Mouse (Mus musculus) small intestine, adult 2 months (tissue): ENCODE data around the gene Rtn3. TPM values are rescaled to one million over a fixed set of nuclear protein-coding genes. Genes with fewer than 3 reads are reported as not detected.

Source experiments
- H3K27ac ChIP-seq: fragments of 200-500 bp; 2 replicates; pipeline ENCODE4 v1.5.1; 2012; ENCODE audit warnings: low read depth, low read length, control low read depth, inconsistent platforms; ENCODE audit not compliant: insufficient read depth
- H3K27me3 ChIP-seq: fragments of 200-500 bp; 2 replicates; pipeline ENCODE4 v1.6.1; 2012; ENCODE audit warnings: mild to moderate bottlenecking, moderate library complexity, low read length, inconsistent platforms; ENCODE audit not compliant: control insufficient read depth, insufficient read depth
- H3K36me3 ChIP-seq: fragments of 200-500 bp; 2 replicates; pipeline ENCODE4 v1.6.1; 2012; ENCODE audit warnings: mild to moderate bottlenecking, low read length, control low read depth, inconsistent platforms; ENCODE audit not compliant: control insufficient read depth, insufficient read depth
- H3K4me1 ChIP-seq: fragments of 200-500 bp; 2 replicates; pipeline ENCODE4 v1.6.1; 2012; ENCODE audit warnings: low read length, inconsistent platforms, mixed read lengths; ENCODE audit not compliant: control insufficient read depth, insufficient read depth, insufficient read length
- H3K4me3 ChIP-seq: fragments of 200-500 bp; 2 replicates; pipeline ENCODE4 v1.5.1; 2012; ENCODE audit warnings: low read depth, mild to moderate bottlenecking, control low read depth, inconsistent platforms, low read length, moderate library complexity
- CTCF ChIP-seq: fragments of 200-500 bp; IDR thresholded peaks from 2 replicates; pipeline ENCODE4 v1.5.1; 2012; ENCODE audit warnings: low read depth, mild to moderate bottlenecking, control low read depth, inconsistent platforms, low read length, moderate library complexity, mixed read lengths; ENCODE audit not compliant: insufficient replicate concordance, insufficient read length; ENCODE audit errors: extremely low read depth
- POLR2A ChIP-seq: fragments of 200-500 bp; IDR thresholded peaks from 2 replicates; pipeline ENCODE4 v1.6.1; 2012; ENCODE audit warnings: low read depth, mild to moderate bottlenecking, control low read depth, inconsistent platforms, low read length, moderate library complexity
- WGBS: fragments of 180-500 bp; shearing (Covaris S2); methylation state at CpG from one replicate; pipeline ENCODE4 v1.1.7; 2018; 5-methylcytosine and 5-hydroxymethylcytosine counted together
- polyA plus RNA-seq: library from polyadenylated mRNA; depleted of rRNA; stranded (reverse); fragments of >200 nt; gene quantifications from 2 replicates; pipeline ENCODE4 v1.2.3, GENCODE M21; 2012

The Rtn3 gene
- polyA plus RNA-seq, 1 experiment = 95.6 TPM

GRCm38 (mm10) chr19:7459370-7459769, 23.7 kb downstream of the Rtn3 start:
- 90% methylated on average over 2 of the region's 2 CpGs for WGBS
- no peaks in the 10 kb centered on the region for H3K27me3 ChIP-seq

GRCm38 (mm10) chr19:7458901-7459300, 24.2 kb downstream of the Rtn3 start:
- no peaks in the 10 kb centered on the region for H3K4me1 ChIP-seq
- no peaks in the 10 kb centered on the region for H3K27me3 ChIP-seq
- H3K4me3 ChIP-seq = no peak overlapping the region
- no peaks in the 10 kb centered on the region for H3K36me3 ChIP-seq
- TF ChIP-seq POLR2A = no peak
- no peak for TF ChIP-seq CTCF
- no peak overlapping the region for H3K27ac ChIP-seq

More at GRCm38 (mm10) chr19:7459370-7459769, 23.7 kb downstream of the Rtn3 start:
- Histone ChIP-seq H3K4me1 (no peaks in the 10 kb centered on the region), H3K4me3 (no peak overlapping the region), H3K36me3 (no peaks in the 10 kb centered on the region), H3K27ac (no peak overlapping the region)
- TF ChIP-seq CTCF = no peak
- TF ChIP-seq POLR2A = no peak

- TF ChIP-seq POLR2A = no peak
- no peak for TF ChIP-seq CTCF
- no peak overlapping the region for H3K27ac ChIP-seq
- no peaks in the 10 kb centered on the region for H3K4me1 ChIP-seq
- no peaks in the 10 kb centered on the region for H3K36me3 ChIP-seq
- H3K4me3 ChIP-seq = no peak overlapping the region
- 71% methylated on average over 2 of the region's 2 CpGs for WGBS
- no peaks in the 10 kb centered on the region for H3K27me3 ChIP-seq
Measured at GRCm38 (mm10) chr19:7456803-7457202, 26.3 kb downstream of the Rtn3 start.

DNA sequence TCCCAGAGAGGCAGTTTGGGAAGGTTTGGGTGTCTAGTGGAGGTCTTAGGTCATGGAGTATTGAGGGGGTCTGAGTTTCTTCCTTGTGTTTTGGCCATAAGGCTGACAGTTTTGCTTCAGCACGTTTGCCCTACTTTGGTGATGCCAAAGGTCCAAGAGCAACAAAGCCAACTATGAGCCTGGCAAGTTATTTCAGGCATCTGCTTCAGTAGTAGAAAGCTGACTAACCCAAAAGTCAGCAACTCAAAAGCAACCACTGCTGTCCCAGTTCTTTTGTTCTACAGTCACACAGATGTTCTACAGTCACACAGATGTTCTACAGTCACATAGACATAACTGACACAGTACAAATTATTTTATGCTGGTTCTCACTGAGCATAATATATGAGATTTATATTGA, 37.5 kb downstream of the Rtn3 start:
- no peak overlapping the region for H3K4me3 ChIP-seq
- 55% methylated on average over 1 of the region's 1 CpGs for WGBS
- TF ChIP-seq CTCF (no peak), POLR2A (no peak)
- H3K27me3 ChIP-seq = no peaks in the 10 kb centered on the region
- H3K27ac ChIP-seq = no peak overlapping the region
- 0 out of 2 replicates have a peak, but pooled peaks cover 2% of the 10 kb centered on the region for H3K36me3 ChIP-seq
- H3K4me1 ChIP-seq = no peaks in the 10 kb centered on the region; the same call in 1 of the 2 replicates

DNA sequence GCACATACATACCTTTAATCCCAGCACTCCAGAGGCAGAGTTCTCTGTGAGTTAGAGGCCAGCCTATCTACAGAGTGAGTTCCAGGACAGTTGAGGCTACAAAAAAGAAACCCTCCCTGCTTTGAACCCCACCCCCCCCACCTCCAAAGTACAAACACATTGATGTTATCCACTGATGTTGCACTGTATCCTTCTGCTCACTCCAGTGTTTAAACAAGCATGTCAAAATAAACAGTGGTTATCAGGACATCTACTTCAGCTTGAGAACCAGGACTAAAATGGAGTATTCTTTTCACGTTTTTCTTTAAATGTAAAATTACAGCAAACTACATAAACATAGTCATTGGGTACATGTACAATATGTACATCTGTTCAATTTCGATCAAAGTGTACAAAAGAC, 38.0 kb downstream of the Rtn3 start:
- H3K4me3 ChIP-seq = no peak overlapping the region
- H3K36me3 ChIP-seq = 0 out of 2 replicates have a peak, but pooled peaks cover 2% of the 10 kb centered on the region
- TF ChIP-seq POLR2A (no peak), CTCF (no peak)
- WGBS = 80% methylated on average over 2 of the region's 2 CpGs
- H3K27me3 ChIP-seq = no peaks in the 10 kb centered on the region
- H3K27ac ChIP-seq = no peak overlapping the region
- no peaks in the 10 kb centered on the region; the same call in 1 of the 2 replicates for H3K4me1 ChIP-seq

- Histone ChIP-seq H3K27ac (no peak overlapping the region), H3K27me3 (no peaks in the 10 kb centered on the region)
Measured at GRCm38 (mm10) chr19:7441493-7441892, 41.6 kb downstream of the Rtn3 start.

GRCm38 (mm10) chr19:7438295-7438694, 44.8 kb downstream of the Rtn3 start:
- Histone ChIP-seq H3K4me3 (no peak overlapping the region), H3K27ac (no peak overlapping the region), H3K27me3 (no peaks in the 10 kb centered on the region), H3K36me3 (peaks cover 8% of the 10 kb centered on the region), H3K4me1 (no peaks in the 10 kb centered on the region; the same call in 1 of the 2 replicates)
- no peak for TF ChIP-seq POLR2A
- no peak for TF ChIP-seq CTCF

More at GRCm38 (mm10) chr19:7441493-7441892, 41.6 kb downstream of the Rtn3 start:
- Histone ChIP-seq H3K36me3 (no peaks in the 10 kb centered on the region), H3K4me3 (no peak overlapping the region), H3K4me1 (no peaks in the 10 kb centered on the region; the same call in 1 of the 2 replicates)
- WGBS = 36% methylated on average over 14 of the region's 14 CpGs
- TF ChIP-seq CTCF = peak; percentile 35; the same call in 1 of the 2 replicates
- TF ChIP-seq POLR2A = no peak
